Mouse (Mus musculus): Measurements from ENCODE around the gene Nrn1.

Gene Nrn1

DNA sequence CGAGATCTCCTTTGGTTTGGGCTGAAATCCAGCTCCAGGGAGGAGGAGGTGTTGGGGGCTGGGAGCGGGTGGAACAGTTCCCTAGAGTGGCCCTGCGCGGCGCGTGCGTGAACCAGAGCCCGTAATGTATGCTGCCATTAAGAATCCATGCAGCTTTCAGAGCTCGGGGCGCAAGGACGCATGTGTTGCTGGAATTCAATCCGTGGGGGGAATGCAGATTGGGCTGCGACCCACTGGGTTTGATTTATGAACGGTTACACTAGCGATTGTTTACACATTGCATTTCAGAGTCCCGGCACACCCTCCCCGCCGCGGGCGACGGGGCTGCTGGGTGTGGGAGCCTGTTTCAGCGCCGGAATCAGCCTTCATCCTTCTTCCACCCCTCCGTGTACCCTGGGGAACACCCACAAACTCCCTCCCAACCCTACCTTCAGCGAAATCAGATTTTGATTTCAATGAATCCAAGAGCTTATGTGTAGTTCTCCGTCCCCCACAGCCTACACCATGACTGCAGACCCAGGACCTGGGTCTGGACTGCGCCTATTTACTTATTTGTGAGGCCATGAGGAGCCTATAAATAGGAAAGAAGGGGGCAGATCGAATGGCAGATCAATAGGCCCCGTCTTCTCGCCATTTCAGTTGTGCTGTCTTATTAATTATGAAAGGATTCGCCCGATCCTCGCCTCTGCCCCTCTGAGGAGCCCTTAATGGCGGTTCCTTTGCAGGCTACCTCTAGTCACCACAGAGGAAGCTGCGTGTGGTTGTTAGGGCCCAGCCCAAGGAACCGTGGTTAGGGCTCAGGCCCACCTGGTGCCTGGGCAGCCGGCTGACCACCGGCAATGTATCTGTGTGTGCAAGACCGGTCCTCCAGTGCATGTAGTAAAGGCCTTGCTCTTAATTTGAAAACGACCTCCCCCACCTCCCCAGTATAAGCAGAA is 10.1 kb downstream of the Nrn1 start:
- no peak for DNase-seq

DNA sequence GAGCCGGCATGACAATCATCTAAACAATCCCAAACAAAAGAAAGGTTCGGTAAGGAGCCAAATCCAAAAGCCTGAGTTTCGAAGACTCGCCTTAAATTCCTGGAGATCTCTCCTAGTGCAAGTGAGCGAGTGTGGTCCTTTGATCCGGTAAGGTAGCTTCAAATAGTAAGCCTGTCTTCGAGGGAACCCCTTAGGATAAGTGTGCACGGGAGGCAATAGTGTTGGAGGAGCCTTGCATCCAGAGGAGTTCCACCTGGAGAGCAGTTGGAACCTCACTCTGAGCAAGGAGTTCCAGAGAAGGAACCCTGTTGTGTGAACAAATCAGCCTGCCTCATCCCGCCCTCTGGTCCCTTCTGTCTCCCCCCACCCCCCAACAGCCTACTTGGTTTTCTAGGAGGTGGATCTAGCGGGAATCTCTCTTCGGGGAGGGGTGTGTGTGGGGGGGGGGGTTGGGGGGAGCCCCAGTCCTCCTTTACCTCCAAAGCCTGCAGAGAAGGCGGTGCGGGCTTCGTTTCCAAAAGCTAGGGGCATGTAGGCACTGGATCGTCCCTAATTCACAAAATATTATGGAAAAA is 11.1 kb downstream of the Nrn1 start:
- no peak for DNase-seq

DNA sequence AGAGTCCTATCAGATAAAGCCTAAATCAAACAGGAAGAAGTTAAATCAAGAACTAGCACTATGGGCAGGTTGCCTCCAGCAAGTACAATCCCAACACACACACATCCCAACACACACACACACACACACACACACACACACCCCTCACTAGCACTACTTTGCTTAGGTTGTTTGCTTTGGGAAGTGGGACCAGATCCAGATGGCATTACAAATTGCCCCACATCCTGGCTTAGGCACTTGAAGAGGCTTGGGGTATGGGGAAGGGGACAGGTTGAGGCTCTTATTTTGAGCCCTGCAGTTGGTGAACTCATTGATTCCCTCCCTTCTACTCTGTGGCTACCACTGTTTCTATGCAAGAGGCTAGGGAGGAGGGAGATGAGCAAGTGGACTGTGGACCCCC is 12.6 kb downstream of the Nrn1 start:
- no peak for DNase-seq

DNA sequence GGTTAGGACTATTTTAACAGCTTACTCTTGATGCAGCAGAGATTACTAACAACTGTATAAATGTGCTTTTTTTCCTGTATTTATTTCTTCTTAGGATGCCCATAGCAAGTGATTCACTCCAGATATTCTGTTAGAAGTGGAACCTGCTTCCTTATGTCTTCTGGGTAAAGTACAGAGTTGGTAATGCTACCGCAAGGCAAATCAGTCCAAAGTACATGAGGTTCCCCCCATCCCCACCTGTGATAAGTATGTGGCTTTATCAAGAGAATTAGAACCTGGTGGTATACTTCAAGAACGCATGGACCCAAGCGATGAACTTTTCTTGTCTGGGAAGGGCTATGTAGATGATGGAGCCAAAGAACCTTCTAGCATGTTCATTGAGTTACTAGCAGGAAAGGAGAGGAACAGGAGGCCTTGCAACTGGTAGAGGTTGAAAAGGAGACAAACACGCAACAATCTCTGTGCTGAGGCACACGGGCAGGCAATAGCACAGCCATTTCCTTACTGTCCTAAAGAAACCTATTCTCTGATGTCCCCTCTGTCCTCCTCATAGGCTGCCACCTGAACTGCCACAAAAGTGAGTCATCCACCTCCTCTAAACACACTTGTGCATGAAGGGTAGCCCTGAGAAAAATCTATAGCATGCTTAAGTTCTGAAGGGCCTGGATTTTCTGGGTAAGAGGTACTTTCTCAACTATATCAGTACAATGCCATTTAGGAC is 14.5 kb downstream of the Nrn1 start:
- DNase-seq, result no peak

DNA sequence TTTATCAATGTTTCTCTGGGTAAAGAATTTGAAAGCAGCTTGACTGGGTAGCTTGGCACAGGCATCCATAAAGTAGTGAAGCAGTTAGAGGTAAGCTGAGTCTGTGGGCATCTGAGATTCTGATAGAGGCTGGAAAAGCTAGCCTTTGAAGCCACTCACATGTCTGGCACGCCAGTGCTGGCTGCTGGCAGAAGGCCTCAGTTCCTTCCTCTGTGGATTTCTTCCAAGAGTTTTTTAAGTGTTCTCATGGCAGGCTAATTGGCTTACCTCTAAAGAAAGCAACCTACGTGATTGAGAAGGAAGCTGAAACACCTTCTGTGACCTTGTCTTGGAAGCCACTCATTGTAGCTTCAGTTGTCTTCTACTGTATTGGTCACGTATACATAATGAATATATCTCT is 17.6 kb downstream of the Nrn1 start:
- peak; percentile 55 for DNase-seq

DNA sequence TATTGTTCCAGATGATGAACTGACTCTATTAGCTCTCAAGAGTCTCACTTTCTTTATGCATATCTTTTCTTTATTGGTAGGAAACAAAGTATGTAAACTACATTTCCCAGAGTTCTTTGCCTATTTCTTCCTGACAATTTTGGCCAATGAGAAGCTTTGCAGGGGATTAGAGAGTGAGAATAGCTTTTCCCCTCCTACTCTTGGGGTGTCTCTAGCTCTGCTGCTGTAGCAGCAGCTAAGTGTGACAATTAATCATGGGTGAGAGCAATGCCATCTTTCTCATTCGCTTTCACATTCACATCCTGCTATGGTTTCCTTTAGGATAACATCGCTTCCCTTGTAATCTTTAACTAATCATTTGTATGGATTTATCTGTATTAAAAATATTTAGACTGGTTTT is 18.2 kb downstream of the Nrn1 start:
- DNase-seq, result no peak

DNA sequence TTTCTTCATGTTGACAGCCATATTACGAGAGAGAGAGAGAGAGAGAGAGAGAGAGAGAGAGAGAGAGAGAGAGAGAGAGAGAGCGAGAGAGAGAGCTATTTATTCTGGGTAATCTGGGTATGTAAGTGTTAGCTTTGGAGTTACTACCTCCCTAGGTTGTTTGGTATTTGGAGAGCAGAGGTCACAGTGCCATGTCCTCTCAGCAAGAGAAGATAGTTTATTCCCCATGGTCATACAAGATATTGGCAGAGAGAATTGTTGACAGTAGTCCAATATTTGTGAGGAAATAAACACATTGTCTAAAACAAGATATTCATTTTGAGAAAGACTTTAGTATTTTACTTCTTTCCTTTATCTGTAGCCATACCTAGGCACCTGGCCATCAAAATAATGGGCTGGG is 20.8 kb downstream of the Nrn1 start:
- no peak for DNase-seq

DNA sequence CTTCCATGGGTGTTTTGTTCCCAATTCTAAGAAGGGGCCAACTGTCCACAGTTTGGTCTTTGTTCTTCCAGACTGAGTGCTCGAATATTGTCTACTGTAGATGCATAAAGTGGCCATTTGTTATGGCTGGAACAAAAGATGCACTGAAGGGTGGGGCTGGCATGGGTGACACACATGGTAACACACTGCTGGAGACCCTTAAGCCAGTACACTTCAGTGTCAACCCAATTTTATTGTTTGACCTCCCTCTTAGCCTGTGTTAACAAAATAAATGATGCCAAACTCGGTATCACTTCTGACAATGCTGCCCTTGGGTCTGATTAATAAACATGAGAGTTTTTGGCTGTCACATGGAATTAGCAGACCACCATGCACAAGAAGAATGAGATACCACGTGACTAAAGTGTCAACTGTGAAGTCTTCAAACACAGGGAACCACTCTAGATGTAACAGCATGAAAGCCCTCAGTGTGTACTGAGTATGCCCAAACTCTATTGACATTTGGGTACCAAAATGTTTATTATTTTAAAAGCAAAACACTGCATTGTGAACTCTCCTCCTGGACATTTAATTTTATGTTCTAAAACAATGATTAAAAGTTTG is 27.7 kb downstream of the Nrn1 start:
- DNase-seq, result no peak

DNA sequence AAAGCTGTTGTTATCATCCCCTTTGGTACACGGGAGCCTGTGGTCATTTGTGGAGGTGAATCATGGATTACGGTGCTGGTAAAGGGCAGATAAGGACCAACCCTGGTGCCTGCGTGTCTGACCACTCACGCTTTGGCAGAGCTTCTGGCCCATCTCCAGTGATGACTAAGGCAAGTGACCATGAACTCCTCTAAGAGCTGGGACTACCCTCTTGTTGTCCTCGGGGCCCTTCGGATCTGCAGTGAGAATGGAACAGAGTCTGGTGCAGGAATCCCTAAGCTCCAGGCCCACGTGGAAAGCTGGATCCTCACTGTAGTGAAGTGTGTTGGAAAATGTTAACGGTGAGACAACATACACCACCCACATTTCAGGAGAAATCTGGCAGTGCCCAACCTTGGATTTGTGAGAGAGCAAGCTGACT is 38.6 kb downstream of the Nrn1 start:
- peak; percentile 54 for DNase-seq

DNA sequence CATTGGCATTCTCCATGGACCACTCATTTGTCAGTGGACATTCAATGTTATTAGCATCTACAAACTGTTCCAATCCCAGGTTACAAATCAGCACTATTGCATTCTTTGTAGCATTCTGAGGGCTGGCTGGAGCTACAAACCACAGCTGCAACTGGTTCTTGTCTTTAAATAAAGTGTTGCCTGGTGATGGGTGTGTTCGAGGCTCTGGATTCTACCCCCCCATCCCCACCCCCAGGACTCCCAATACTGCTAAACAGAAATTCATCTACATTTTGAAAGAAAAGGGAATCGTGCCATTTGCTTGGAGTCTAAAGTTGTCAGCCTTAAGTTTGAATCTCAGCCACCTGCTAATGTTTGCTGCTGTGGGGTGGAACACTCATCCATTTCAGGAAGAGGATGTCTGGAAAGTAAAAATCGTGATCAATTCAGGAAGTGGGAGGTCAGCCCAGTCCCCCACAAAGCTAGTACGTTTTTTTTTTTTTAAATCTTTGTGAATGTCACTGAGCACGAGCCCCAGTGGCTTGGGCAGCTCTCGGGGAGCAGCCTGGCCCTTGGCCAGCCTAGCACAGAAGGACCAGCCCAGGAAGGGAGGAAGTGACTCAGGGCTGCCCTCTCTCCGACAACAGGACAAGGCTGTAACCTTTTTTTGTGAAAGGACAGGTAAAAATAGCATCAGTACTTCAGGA is 39.3 kb downstream of the Nrn1 start:
- peak; percentile 21 for DNase-seq

DNA sequence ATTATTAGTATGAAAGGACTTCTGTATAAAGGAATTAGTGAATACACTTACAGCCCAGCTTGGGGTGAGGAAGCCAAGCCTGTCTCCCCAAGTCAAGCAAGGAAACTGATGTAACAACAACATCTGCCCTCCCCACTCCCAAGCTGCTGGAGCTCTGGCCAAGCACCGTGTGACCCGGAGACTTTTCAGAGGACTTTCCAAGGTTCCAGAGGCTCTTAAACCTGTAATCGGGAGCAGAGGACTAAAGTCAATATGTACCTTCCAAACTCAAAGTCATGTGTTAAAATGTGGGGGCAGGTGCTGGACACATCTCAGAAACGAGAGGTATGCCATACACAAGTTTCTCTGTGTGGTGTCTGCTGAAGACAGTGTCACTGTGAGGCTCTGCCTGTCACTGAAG is 51.4 kb downstream of the Nrn1 start:
- peak; percentile 51 for DNase-seq

DNA sequence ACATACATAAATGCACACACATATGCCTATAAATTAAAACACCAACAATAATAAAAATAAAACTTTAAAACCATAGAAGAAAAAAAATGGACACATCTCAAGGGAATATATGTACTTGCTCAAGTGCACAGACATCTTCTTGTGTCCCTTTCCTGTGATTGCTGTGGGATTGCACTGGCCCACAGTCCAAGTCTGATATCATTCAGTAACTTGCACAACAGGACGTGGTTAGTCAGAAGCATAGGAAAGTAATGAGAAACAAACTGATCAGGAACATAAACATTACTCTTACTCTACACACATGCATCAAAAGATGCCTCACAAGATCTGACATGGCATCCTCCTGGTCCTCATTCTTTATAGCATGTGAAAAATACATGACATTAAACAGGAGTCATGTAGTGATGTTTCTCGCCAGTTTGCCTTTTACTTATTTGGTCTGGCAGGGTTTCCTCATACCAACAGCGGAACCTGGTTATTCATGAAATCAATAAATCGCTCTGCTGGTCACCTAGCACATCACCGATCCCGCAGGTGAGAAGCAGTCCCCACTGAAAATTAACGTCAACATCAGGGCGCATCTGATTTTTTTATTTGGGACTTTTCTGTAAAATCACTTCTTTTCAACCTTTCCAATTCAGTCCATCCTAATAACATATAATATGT is 54.1 kb downstream of the Nrn1 start:
- DNase-seq, result no peak

DNA sequence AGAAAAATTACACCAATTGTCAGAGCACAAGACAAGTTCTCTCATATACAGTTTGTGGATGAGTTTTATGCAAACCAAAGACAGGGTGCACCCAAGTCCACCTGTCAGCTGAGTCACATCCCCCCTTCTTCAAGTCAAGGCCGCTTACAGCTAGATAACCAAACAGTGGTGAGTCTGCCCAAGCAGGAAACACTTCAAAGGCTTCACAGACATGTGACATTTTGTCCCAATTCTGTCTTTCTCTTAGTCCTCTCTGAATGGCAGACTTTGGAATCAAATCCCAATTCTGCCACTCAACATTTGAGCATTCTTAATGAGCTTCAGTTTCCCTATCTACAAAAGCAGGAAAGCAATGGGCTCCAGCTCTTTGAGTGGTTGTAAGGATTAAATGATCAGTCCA is 55.6 kb downstream of the Nrn1 start:
- no peak for DNase-seq
